Comparison of ENCODE assay signal across 8 mouse cellular contexts in the genomic region with DNA sequence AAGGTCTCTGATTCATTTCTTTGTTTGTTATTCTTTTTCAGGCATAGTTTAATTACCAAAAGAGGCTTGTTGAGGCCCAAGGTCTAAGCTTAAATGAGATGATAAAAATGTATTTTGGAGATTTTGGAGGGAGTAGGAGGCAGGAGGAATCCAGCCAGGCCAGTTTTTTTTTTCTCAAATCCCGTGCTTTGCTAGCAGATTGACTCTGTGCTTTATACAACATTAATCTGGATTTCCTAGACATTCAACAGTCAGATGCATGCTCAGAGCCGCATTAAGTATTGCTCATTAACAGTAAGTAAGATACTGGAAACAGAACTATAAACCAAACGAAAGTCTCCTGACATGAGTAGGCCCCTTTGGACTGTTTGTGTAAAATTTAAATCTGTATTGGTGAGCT.
DNase-seq lines count a peak whose midpoint lies in the region; ATAC-seq and TF ChIP-seq lines count a peak whose summit lies in the region.

No protein-coding gene starts in this region.

- no peak overlapping the region for H3K4me2 ChIP-seq in heart, embryonic 12.5 days
- no peak overlapping the region for H3K4me2 ChIP-seq in stomach, embryonic 14.5 days (replicated peaks; ENCODE audit: low read depth, low read length)
- H3K4me2 ChIP-seq in stomach, postnatal 0 days (replicated peaks; ENCODE audit: low read depth): no peak overlapping the region
- H3K4me2 ChIP-seq in limb, embryonic 13.5 days (replicated peaks): no peak overlapping the region
- no peak overlapping the region for H3K4me2 ChIP-seq in stomach, embryonic 16.5 days (ENCODE audit: low read depth, low read length)

- no peaks in the 10 kb centered on the region for H3K36me3 ChIP-seq in heart, embryonic 12.5 days
- H3K36me3 ChIP-seq in stomach, embryonic 14.5 days (ENCODE audit: control insufficient read depth, insufficient read depth, low read length): no peaks in the 10 kb centered on the region
- no peaks in the 10 kb centered on the region for H3K36me3 ChIP-seq in stomach, postnatal 0 days (ENCODE audit: control insufficient read depth, insufficient read depth, low read length)
- H3K36me3 ChIP-seq in limb, embryonic 13.5 days: no peaks in the 10 kb centered on the region
- no peaks in the 10 kb centered on the region for H3K36me3 ChIP-seq in stomach, embryonic 16.5 days (ENCODE audit: control insufficient read depth, insufficient read depth, low read length)

- H3K9me3 ChIP-seq in heart, embryonic 12.5 days (replicated peaks): no peaks in the 10 kb centered on the region
- no peaks in the 10 kb centered on the region for H3K9me3 ChIP-seq in stomach, embryonic 14.5 days (ENCODE audit: control insufficient read depth, low read depth, low read length)
- H3K9me3 ChIP-seq in stomach, postnatal 0 days (ENCODE audit: control insufficient read depth, low read length): no peaks in the 10 kb centered on the region
- H3K9me3 ChIP-seq in limb, embryonic 13.5 days: no peaks in the 10 kb centered on the region
- no peaks in the 10 kb centered on the region for H3K9me3 ChIP-seq in stomach, embryonic 16.5 days (replicated peaks; ENCODE audit: control insufficient read depth, low read length)

- DNase-seq in heart, postnatal 4 days: no peak
- DNase-seq in stomach, postnatal 0 days (ENCODE audit: low spot score): no peak
- no peak for DNase-seq in adrenal gland, postnatal 4 days (ENCODE audit: low spot score in 2 of 2)
- no peak for DNase-seq in adipocyte (ENCODE audit: low spot score)

- H3K27me3 ChIP-seq in heart, embryonic 12.5 days (replicated peaks): no peaks in the 10 kb centered on the region
- H3K27me3 ChIP-seq in stomach, embryonic 14.5 days (ENCODE audit: control insufficient read depth, insufficient read depth, low read length): no peaks in the 10 kb centered on the region
- no peaks in the 10 kb centered on the region for H3K27me3 ChIP-seq in stomach, postnatal 0 days (ENCODE audit: control insufficient read depth, insufficient read depth, low read length)
- no peaks in the 10 kb centered on the region for H3K27me3 ChIP-seq in limb, embryonic 13.5 days
- H3K27me3 ChIP-seq in stomach, embryonic 16.5 days (ENCODE audit: control insufficient read depth, insufficient read depth, low read length): no peaks in the 10 kb centered on the region

- no peak overlapping the region for H3K9ac ChIP-seq in heart, embryonic 12.5 days
- no peak overlapping the region for H3K9ac ChIP-seq in stomach, embryonic 14.5 days (replicated peaks; ENCODE audit: low read depth, low read length)
- H3K9ac ChIP-seq in stomach, postnatal 0 days (ENCODE audit: low read length): no peak overlapping the region
- H3K9ac ChIP-seq in limb, embryonic 13.5 days: no peak overlapping the region
- no peak overlapping the region for H3K9ac ChIP-seq in stomach, embryonic 16.5 days (ENCODE audit: low read length)

- TF ChIP-seq CTCF in stomach, postnatal 0 days (IDR thresholded peaks at IDR 0.05; ENCODE audit: low read depth): no peak

- peaks cover 6% of the 10 kb centered on the region; the same call in 1 of the 2 replicates for H3K4me1 ChIP-seq in heart, embryonic 12.5 days (replicated peaks)
- H3K4me1 ChIP-seq in stomach, embryonic 14.5 days (ENCODE audit: control insufficient read depth, insufficient read depth, low read length): peaks cover 3% of the 10 kb centered on the region; the same call in 1 of the 2 replicates
- H3K4me1 ChIP-seq in stomach, postnatal 0 days (replicated peaks; ENCODE audit: control insufficient read depth, insufficient read depth): no peaks in the 10 kb centered on the region
- peaks cover 18% of the 10 kb centered on the region for H3K4me1 ChIP-seq in limb, embryonic 13.5 days
- peaks cover 6% of the 10 kb centered on the region; the same call in 1 of the 2 replicates for H3K4me1 ChIP-seq in stomach, embryonic 16.5 days (ENCODE audit: control insufficient read depth, insufficient read depth, low read length)

- H3K27ac ChIP-seq in heart, embryonic 12.5 days (ENCODE audit: poor library complexity, severe bottlenecking): peak overlapping the region; percentile 54; the same call in 1 of the 2 replicates
- H3K27ac ChIP-seq in stomach, embryonic 14.5 days (ENCODE audit: low read length): peak overlapping the region; percentile 86; the same call in 1 of the 2 replicates
- no peak overlapping the region; the same call in 1 of the 2 replicates for H3K27ac ChIP-seq in stomach, postnatal 0 days (replicated peaks)
- peak overlapping the region; percentile 59 for H3K27ac ChIP-seq in limb, embryonic 13.5 days
- peak overlapping the region; percentile 88 for H3K27ac ChIP-seq in stomach, embryonic 16.5 days (ENCODE audit: low read length)

- no peak for ATAC-seq in heart, embryonic 12.5 days (ENCODE audit: insufficient number of reproducible peaks, low FRiP score)
- peak; percentile 58; the same call in 1 of the 2 replicates for ATAC-seq in stomach, embryonic 14.5 days (ENCODE audit: insufficient number of reproducible peaks, insufficient read depth, low FRiP score, low read depth)
- no peak for ATAC-seq in stomach, postnatal 0 days (ENCODE audit: low FRiP score, low TSS enrichment)
- no peak for ATAC-seq in limb, embryonic 13.5 days (ENCODE audit: low FRiP score, low read depth)
- ATAC-seq in stomach, embryonic 16.5 days (ENCODE audit: insufficient read depth, low FRiP score): peak; percentile 53; the same call in 1 of the 2 replicates

- no peak for TF ChIP-seq EP300 in stomach, postnatal 0 days (optimal IDR thresholded peaks at IDR 0.05)

- WGBS in heart, embryonic 12.5 days: 54% methylated on average over 3 of the region's 3 CpGs
- 8% methylated on average over 3 of the region's 3 CpGs for WGBS in stomach, embryonic 14.5 days
- 16% methylated on average over 3 of the region's 3 CpGs for WGBS in stomach, postnatal 0 days
- whole genome bisulfite sequencing in limb, embryonic 13.5 days: 20% methylated on average over 3 of the region's 3 CpGs
- 20% methylated on average over 3 of the region's 3 CpGs for WGBS in stomach, embryonic 16.5 days

- H3K4me3 ChIP-seq in heart, embryonic 12.5 days: no peak overlapping the region
- H3K4me3 ChIP-seq in stomach, embryonic 14.5 days (ENCODE audit: low read depth, low read length): no peak overlapping the region
- no peak overlapping the region for H3K4me3 ChIP-seq in stomach, postnatal 0 days (ENCODE audit: low read depth, low read length)
- H3K4me3 ChIP-seq in limb, embryonic 13.5 days: no peak overlapping the region
- no peak overlapping the region for H3K4me3 ChIP-seq in stomach, embryonic 16.5 days (replicated peaks; ENCODE audit: low read length)

Comparison
In these comparisons a context has a peak if more than half of its experiments do, and no peak if none do; other contexts are left out.
1. ATAC-seq: peak in stomach, embryonic 14.5 days (single experiment) and stomach, embryonic 16.5 days (single experiment); none in heart, embryonic 12.5 days (single experiment), stomach, postnatal 0 days (single experiment) and limb, embryonic 13.5 days (single experiment).